Mouse (Mus musculus) olfactory bulb, adult 2 months (tissue): ENCODE measurements around the gene Mgarp.

ENCODE experiments used
- CTCF ChIP-seq: fragments of 200-500 bp; IDR thresholded peaks from 2 replicates; pipeline ENCODE4 v1.5.1; 2012; ENCODE audit warnings: low read depth, mild to moderate bottlenecking, low read length, moderate library complexity; ENCODE audit not compliant: insufficient read depth
- POLR2A ChIP-seq: fragments of 200-500 bp; IDR thresholded peaks from 2 replicates; pipeline ENCODE4 v1.6.1; 2012; ENCODE audit warnings: mild to moderate bottlenecking, low read depth, low read length, moderate library complexity; ENCODE audit not compliant: insufficient read depth

- TF ChIP-seq POLR2A (no peak), CTCF (no peak)
Observed at GRCm38 (mm10) chr3:51375307-51376265, 21.0 kb downstream of the Mgarp start.
